Mouse (Mus musculus): Measurements from ENCODE around the gene Mipep. TPM values are rescaled to one million over a fixed set of nuclear protein-coding genes. Genes with fewer than 3 reads are reported as not detected.
A peak's percentile ranks its signal among the peaks of the same experiment; 100 is the strongest.

The Mipep gene
- polyA plus RNA-seq, 1 experiment from 2014 or later, result 33.2 TPM

DNA sequence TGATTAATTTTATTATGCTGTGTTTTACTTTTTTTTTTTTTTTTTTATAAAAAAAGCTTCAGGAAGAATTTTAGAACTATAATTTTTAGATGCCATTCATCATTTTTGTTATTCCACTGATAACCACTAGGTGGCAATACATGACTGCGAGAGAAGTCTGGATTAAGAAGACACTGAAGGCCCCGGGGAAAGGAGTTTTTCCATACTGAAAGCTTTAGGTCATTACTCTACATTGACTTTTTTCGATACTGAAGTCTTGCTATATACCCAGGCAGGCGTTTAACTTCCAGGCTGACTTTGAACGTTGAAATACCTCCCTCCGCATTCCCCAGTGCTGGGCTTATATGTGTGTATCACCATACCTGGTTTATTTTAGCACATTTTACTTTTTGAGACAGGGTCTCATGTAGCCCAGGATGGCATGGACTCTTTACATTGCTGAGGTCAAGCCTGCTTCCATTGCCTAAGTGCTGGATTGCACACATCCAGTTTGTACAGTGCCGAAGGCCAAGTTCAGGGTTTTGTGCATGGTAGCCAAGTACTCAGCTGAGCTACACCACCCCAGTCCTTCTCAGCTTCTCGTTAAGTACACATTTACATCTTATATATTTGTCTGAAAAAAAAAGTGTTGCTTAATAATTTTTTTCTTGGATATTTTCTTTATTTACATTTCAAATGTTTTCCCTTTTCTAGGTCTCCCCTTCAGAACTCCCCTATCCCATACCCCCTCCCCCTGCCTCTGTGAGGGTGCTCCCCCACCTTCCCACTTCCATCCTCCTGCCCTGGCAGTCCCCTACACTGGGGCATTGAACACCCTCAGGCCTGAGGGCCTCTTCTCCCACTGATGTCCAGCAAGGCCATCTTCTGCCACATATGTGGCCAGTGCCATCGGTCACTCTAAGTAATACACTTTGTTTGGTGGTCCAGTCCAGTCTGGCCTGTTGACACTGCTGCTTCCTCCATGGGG, 15.7 kb downstream of the Mipep start:
- WGBS, result 46% methylated on average over 9 of the region's 9 CpGs
- peaks cover 15% of the 10 kb centered on the region for H3K36me3 ChIP-seq (ENCODE audit: control insufficient read depth, insufficient read depth)
- no peaks in the 10 kb centered on the region for H3K27me3 ChIP-seq (ENCODE audit: control insufficient read depth, insufficient read depth, low read length)
- no peak overlapping the region for H3K4me2 ChIP-seq (ENCODE audit: low read depth, low read length)
- no peak for ATAC-seq (replicated peaks; ENCODE audit: extremely low read depth, insufficient read depth, low FRiP score)
- no peak overlapping the region for H3K27ac ChIP-seq (ENCODE audit: low read length)
- no peak overlapping the region for H3K9ac ChIP-seq (ENCODE audit: low read length)
- no peaks in the 10 kb centered on the region for H3K9me3 ChIP-seq (replicated peaks; ENCODE audit: control insufficient read depth, low read length)
- H3K4me3 ChIP-seq (ENCODE audit: low read length), result no peak overlapping the region
- no peaks in the 10 kb centered on the region for H3K4me1 ChIP-seq (ENCODE audit: control insufficient read depth, insufficient read depth, low read length)

- Histone ChIP-seq H3K9ac (ENCODE audit: low read length) (no peak overlapping the region), H3K27ac (ENCODE audit: low read length) (no peak overlapping the region), H3K4me3 (ENCODE audit: low read length) (no peak overlapping the region), H3K9me3 (replicated peaks; ENCODE audit: control insufficient read depth, low read length) (no peaks in the 10 kb centered on the region), H3K36me3 (ENCODE audit: control insufficient read depth, insufficient read depth) (peaks cover 10% of the 10 kb centered on the region), H3K27me3 (ENCODE audit: control insufficient read depth, insufficient read depth, low read length) (no peaks in the 10 kb centered on the region), H3K4me1 (ENCODE audit: control insufficient read depth, insufficient read depth, low read length) (0 out of 2 replicates have a peak, but pooled peaks cover 2% of the 10 kb centered on the region), H3K4me2 (ENCODE audit: low read depth, low read length) (no peak overlapping the region)
- WGBS, result 90% methylated on average over 13 of the region's 13 CpGs
- no peak for ATAC-seq (replicated peaks; ENCODE audit: extremely low read depth, insufficient read depth, low FRiP score)
Measured at GRCm38 (mm10) chr14:60802026-60802425, 17.7 kb downstream of the Mipep start.

- Histone ChIP-seq H3K27ac (ENCODE audit: low read length) (no peak overlapping the region), H3K27me3 (ENCODE audit: control insufficient read depth, insufficient read depth, low read length) (no peaks in the 10 kb centered on the region), H3K9me3 (replicated peaks; ENCODE audit: control insufficient read depth, low read length) (no peaks in the 10 kb centered on the region), H3K36me3 (ENCODE audit: control insufficient read depth, insufficient read depth) (peaks cover 8% of the 10 kb centered on the region; the same call in 1 of the 2 replicates), H3K4me2 (ENCODE audit: low read depth, low read length) (no peak overlapping the region), H3K4me3 (ENCODE audit: low read length) (no peak overlapping the region), H3K9ac (ENCODE audit: low read length) (no peak overlapping the region), H3K4me1 (ENCODE audit: control insufficient read depth, insufficient read depth, low read length) (0 out of 2 replicates have a peak, but pooled peaks cover 2% of the 10 kb centered on the region)
- ATAC-seq (replicated peaks; ENCODE audit: extremely low read depth, insufficient read depth, low FRiP score), result no peak
- 86% methylated on average over 9 of the region's 9 CpGs for WGBS
Measured at GRCm38 (mm10) chr14:60804978-60805377, 20.6 kb downstream of the Mipep start.

DNA sequence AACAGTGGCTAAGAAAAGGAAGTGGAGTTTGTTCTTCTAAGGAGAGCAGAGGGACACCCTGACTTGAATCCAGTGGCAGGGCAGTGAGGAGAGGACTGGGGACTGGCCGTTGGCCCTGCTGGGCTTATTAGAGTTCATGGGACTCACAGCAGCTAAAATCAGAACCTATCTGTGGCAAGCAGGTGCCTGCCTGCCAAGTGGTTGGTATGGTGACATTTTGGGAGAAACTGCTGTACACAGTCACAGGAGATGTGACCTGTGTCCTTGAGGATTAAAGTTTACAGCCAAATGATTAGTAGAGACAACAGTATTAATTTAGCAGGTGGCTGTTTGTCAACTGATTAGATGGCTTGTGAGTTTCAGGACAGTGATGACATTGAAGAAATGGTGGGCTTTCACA, 21.5 kb downstream of the Mipep start:
- 0 out of 2 replicates have a peak, but pooled peaks cover 2% of the 10 kb centered on the region for H3K4me1 ChIP-seq (ENCODE audit: control insufficient read depth, insufficient read depth, low read length)
- H3K9ac ChIP-seq (ENCODE audit: low read length), result no peak overlapping the region
- no peaks in the 10 kb centered on the region for H3K27me3 ChIP-seq (ENCODE audit: control insufficient read depth, insufficient read depth, low read length)
- no peaks in the 10 kb centered on the region for H3K9me3 ChIP-seq (replicated peaks; ENCODE audit: control insufficient read depth, low read length)
- H3K4me3 ChIP-seq (ENCODE audit: low read length), result no peak overlapping the region
- no peak overlapping the region for H3K27ac ChIP-seq (ENCODE audit: low read length)
- WGBS, result 70% methylated on average over 1 of the region's 1 CpGs
- no peak for ATAC-seq (replicated peaks; ENCODE audit: extremely low read depth, insufficient read depth, low FRiP score)
- H3K4me2 ChIP-seq (ENCODE audit: low read depth, low read length), result no peak overlapping the region
- peaks cover 8% of the 10 kb centered on the region; the same call in 1 of the 2 replicates for H3K36me3 ChIP-seq (ENCODE audit: control insufficient read depth, insufficient read depth)

GRCm38 (mm10) chr14:60806891-60807344, 22.5 kb downstream of the Mipep start:
- Histone ChIP-seq H3K4me3 (ENCODE audit: low read length) (no peak overlapping the region), H3K36me3 (ENCODE audit: control insufficient read depth, insufficient read depth) (peaks cover 5% of the 10 kb centered on the region; the same call in 1 of the 2 replicates), H3K9me3 (replicated peaks; ENCODE audit: control insufficient read depth, low read length) (no peaks in the 10 kb centered on the region), H3K4me2 (ENCODE audit: low read depth, low read length) (no peak overlapping the region), H3K27ac (ENCODE audit: low read length) (no peak overlapping the region), H3K9ac (ENCODE audit: low read length) (no peak overlapping the region), H3K4me1 (ENCODE audit: control insufficient read depth, insufficient read depth, low read length) (peaks cover 7% of the 10 kb centered on the region), H3K27me3 (ENCODE audit: control insufficient read depth, insufficient read depth, low read length) (no peaks in the 10 kb centered on the region)
- WGBS, result 45% methylated on average over 11 of the region's 11 CpGs
- no peak for ATAC-seq (replicated peaks; ENCODE audit: extremely low read depth, insufficient read depth, low FRiP score)

DNA sequence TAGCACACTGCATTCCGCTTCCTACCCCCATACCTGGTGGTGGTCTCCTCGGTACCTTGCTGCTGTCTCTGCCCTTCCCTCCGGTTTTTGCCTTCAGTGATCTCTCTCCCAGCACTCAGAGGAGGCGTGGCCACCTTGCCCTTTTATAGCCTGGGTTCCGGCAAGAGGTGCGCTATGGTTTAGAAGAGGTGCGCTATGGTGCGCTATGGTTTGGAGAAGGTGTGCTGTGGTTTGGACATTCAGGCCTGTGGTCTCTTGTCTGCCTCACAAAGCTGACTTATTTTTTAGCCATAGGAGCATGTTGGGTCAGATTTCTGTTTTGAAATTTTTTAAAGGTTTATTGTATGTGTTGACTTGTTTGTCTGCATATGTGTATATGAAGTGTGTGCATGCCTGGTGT, 25.5 kb downstream of the Mipep start:
- ATAC-seq (replicated peaks; ENCODE audit: extremely low read depth, insufficient read depth, low FRiP score), result no peak
- Histone ChIP-seq H3K36me3 (ENCODE audit: control insufficient read depth, insufficient read depth) (peaks cover 11% of the 10 kb centered on the region; the same call in 1 of the 2 replicates), H3K4me2 (ENCODE audit: low read depth, low read length) (no peak overlapping the region), H3K9ac (ENCODE audit: low read length) (no peak overlapping the region), H3K4me3 (ENCODE audit: low read length) (no peak overlapping the region), H3K9me3 (replicated peaks; ENCODE audit: control insufficient read depth, low read length) (no peaks in the 10 kb centered on the region), H3K27ac (ENCODE audit: low read length) (no peak overlapping the region), H3K4me1 (ENCODE audit: control insufficient read depth, insufficient read depth, low read length) (peaks cover 7% of the 10 kb centered on the region), H3K27me3 (ENCODE audit: control insufficient read depth, insufficient read depth, low read length) (no peaks in the 10 kb centered on the region)
- 87% methylated on average over 8 of the region's 8 CpGs for WGBS

DNA sequence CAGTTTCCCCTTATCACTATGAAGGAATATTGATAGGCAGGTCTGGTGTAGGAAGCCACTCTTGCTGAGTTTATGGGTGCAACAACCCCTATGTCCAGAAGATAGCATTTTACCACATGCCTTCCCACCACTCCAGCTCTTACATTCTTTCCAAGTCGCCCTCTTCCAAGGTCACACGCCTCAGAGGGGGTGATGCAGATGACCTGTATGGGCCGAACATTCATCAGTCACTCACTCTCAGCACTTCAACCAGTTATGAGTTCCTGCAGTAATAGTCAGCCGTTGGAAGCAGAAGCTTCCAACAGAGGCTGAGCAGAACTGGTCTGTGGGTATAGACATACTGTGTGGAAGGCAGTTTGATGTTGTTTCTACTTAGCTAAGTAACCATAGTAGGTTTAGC, 27.2 kb downstream of the Mipep start:
- no peak overlapping the region for H3K4me3 ChIP-seq (ENCODE audit: low read length)
- no peak overlapping the region for H3K4me2 ChIP-seq (ENCODE audit: low read depth, low read length)
- H3K27ac ChIP-seq (ENCODE audit: low read length), result no peak overlapping the region
- H3K9ac ChIP-seq (ENCODE audit: low read length), result no peak overlapping the region
- ATAC-seq (replicated peaks; ENCODE audit: extremely low read depth, insufficient read depth, low FRiP score), result no peak
- H3K9me3 ChIP-seq (replicated peaks; ENCODE audit: control insufficient read depth, low read length), result no peaks in the 10 kb centered on the region
- 59% methylated on average over 4 of the region's 4 CpGs for WGBS
- no peaks in the 10 kb centered on the region for H3K27me3 ChIP-seq (ENCODE audit: control insufficient read depth, insufficient read depth, low read length)
- peaks cover 5% of the 10 kb centered on the region for H3K4me1 ChIP-seq (ENCODE audit: control insufficient read depth, insufficient read depth, low read length)
- peaks cover 15% of the 10 kb centered on the region; the same call in 1 of the 2 replicates for H3K36me3 ChIP-seq (ENCODE audit: control insufficient read depth, insufficient read depth)

- Histone ChIP-seq H3K36me3 (ENCODE audit: control insufficient read depth, insufficient read depth) (peaks cover 15% of the 10 kb centered on the region), H3K9ac (ENCODE audit: low read length) (no peak overlapping the region), H3K9me3 (replicated peaks; ENCODE audit: control insufficient read depth, low read length) (no peaks in the 10 kb centered on the region), H3K4me2 (ENCODE audit: low read depth, low read length) (no peak overlapping the region), H3K27me3 (ENCODE audit: control insufficient read depth, insufficient read depth, low read length) (no peaks in the 10 kb centered on the region), H3K4me3 (ENCODE audit: low read length) (no peak overlapping the region), H3K27ac (ENCODE audit: low read length) (no peak overlapping the region), H3K4me1 (ENCODE audit: control insufficient read depth, insufficient read depth, low read length) (peaks cover 13% of the 10 kb centered on the region)
- no peak for ATAC-seq (replicated peaks; ENCODE audit: extremely low read depth, insufficient read depth, low FRiP score)
- WGBS, result 79% methylated on average over 5 of the region's 5 CpGs
Measured at GRCm38 (mm10) chr14:60815098-60815497, 30.7 kb downstream of the Mipep start.

- H3K4me3 ChIP-seq (ENCODE audit: low read length), result no peak overlapping the region
- peak overlapping the region; percentile 73 for H3K27ac ChIP-seq (ENCODE audit: low read length)
- H3K27me3 ChIP-seq (ENCODE audit: control insufficient read depth, insufficient read depth, low read length), result no peaks in the 10 kb centered on the region
- H3K9me3 ChIP-seq (replicated peaks; ENCODE audit: control insufficient read depth, low read length), result no peaks in the 10 kb centered on the region
- 41% methylated on average over 5 of the region's 5 CpGs for WGBS
- peak; percentile 41; the same call in 1 of the 2 replicates for ATAC-seq (replicated peaks; ENCODE audit: extremely low read depth, insufficient read depth, low FRiP score)
- 0 out of 2 replicates have a peak overlapping the region, but pooled peaks have one; percentile 21 for H3K9ac ChIP-seq (ENCODE audit: low read length)
- no peak overlapping the region for H3K4me2 ChIP-seq (ENCODE audit: low read depth, low read length)
- peaks cover 15% of the 10 kb centered on the region for H3K36me3 ChIP-seq (ENCODE audit: control insufficient read depth, insufficient read depth)
- peaks cover 9% of the 10 kb centered on the region for H3K4me1 ChIP-seq (ENCODE audit: control insufficient read depth, insufficient read depth, low read length)
Measured at GRCm38 (mm10) chr14:60818045-60818444, 33.7 kb downstream of the Mipep start.

Data from heart, embryonic 16.5 days (tissue).